Mouse (Mus musculus) c-Kit-positive CD71-positive TER-119-negative erythroid progenitor cells, embryonic 14.5 days (primary cell): ENCODE results near the gene Nup93.

Experiments used
- DNase-seq: peaks from one replicate; pipeline ENCODE4 v3.0.0-alpha.2; 2013; ENCODE audit warnings: low read depth

Nup93 gene

GRCm38 (mm10) chr8:94320036-94320435 lies 105.7 kb downstream of the Nup93 start:
- no peak for DNase-seq

- no peak for DNase-seq
These were observed 107.7 kb downstream of the Nup93 start for GRCm38 (mm10) chr8:94322083-94322482.

- no peak for DNase-seq
These were observed 108.7 kb downstream of the Nup93 start for GRCm38 (mm10) chr8:94323041-94323440.

- DNase-seq = no peak
These were observed 109.7 kb downstream of the Nup93 start for GRCm38 (mm10) chr8:94324071-94324470.

GRCm38 (mm10) chr8:94326016-94326415 lies 111.7 kb downstream of the Nup93 start:
- no peak for DNase-seq

- DNase-seq = no peak
These were observed 114.8 kb downstream of the Nup93 start, which contains the start of gene Slc12a3 for GRCm38 (mm10) chr8:94328932-94329728. Gene Slc12a3, plus strand, starts transcription at chr8:94329201.

GRCm38 (mm10) chr8:94330733-94331132 lies 116.4 kb downstream of the Nup93 start:
- no peak for DNase-seq

- no peak for DNase-seq
These were observed 119.0 kb downstream of the Nup93 start for GRCm38 (mm10) chr8:94333345-94333744.

GRCm38 (mm10) chr8:94337559-94337958 lies 123.2 kb downstream of the Nup93 start:
- DNase-seq = no peak

GRCm38 (mm10) chr8:94340796-94341195 lies 126.4 kb downstream of the Nup93 start:
- DNase-seq = no peak

GRCm38 (mm10) chr8:94342691-94343090 lies 128.3 kb downstream of the Nup93 start:
- no peak for DNase-seq

GRCm38 (mm10) chr8:94343290-94343689 lies 128.9 kb downstream of the Nup93 start:
- DNase-seq = peak; percentile 32

GRCm38 (mm10) chr8:94343778-94344320 lies 129.5 kb downstream of the Nup93 start:
- DNase-seq = no peak

- no peak for DNase-seq
These were observed 131.3 kb downstream of the Nup93 start for GRCm38 (mm10) chr8:94345657-94346056.

- no peak for DNase-seq
These were observed 131.9 kb downstream of the Nup93 start for GRCm38 (mm10) chr8:94346264-94346663.

- DNase-seq = no peak
These were observed 134.1 kb downstream of the Nup93 start for GRCm38 (mm10) chr8:94348425-94348824.

- no peak for DNase-seq
These were observed 139.7 kb downstream of the Nup93 start for GRCm38 (mm10) chr8:94354069-94354531.

- no peak for DNase-seq
These were observed 140.2 kb downstream of the Nup93 start for GRCm38 (mm10) chr8:94354571-94354970.

GRCm38 (mm10) chr8:94357220-94357619 lies 142.9 kb downstream of the Nup93 start:
- DNase-seq = no peak

- no peak for DNase-seq
These were observed 144.2 kb downstream of the Nup93 start for GRCm38 (mm10) chr8:94358541-94358940.

GRCm38 (mm10) chr8:94361774-94362431 lies 147.5 kb downstream of the Nup93 start:
- DNase-seq = no peak

GRCm38 (mm10) chr8:94362607-94363239 lies 148.4 kb downstream of the Nup93 start:
- no peak for DNase-seq
